Mouse (Mus musculus): ENCODE measurements around the gene Tap1.
"Not testable (repeated sequence)": the region's sequence is repeated elsewhere in the genome, so short reads cannot be mapped to it uniquely, and the experiment has no call there.

Gene Tap1

DNA sequence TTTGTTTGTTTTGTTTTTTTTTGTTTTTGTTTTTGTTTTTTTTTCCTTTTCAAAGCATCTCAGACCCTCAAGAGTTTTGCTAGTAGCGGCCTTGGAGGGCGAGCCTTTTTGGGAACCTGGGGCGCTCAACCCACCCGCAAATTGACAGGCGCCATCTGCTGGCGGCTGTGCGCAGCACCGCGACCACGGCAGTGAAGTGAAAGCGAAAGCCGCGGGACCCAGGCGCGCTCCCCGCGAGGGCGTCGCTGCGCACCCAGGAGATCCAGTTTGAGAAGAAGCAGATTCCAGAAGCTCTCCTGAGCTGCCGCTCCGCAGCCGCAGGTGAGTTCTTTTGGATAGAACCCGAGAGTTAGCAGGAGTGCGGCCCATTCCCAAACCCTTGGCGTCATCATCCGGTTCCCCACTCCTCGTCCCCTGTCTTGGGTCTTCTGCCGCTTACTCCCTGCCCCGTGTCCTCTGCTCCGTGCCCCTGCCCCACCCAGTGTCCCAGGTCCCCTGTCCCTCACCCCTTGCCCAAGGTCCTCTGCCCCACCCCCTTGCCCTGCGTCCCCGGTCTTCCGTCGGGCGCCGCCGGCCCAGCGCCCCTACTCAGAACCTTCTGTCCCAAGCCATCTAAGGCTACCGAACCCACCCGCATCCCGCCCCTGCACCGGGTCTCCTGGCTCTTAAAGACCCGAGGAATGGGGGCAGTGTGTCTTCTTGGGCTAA lies 17.1 kb downstream of the Tap1 start:
- peak; percentile 86 to 89 for DNase-seq (ENCODE audit: low spot score in 2 of 2)

DNA sequence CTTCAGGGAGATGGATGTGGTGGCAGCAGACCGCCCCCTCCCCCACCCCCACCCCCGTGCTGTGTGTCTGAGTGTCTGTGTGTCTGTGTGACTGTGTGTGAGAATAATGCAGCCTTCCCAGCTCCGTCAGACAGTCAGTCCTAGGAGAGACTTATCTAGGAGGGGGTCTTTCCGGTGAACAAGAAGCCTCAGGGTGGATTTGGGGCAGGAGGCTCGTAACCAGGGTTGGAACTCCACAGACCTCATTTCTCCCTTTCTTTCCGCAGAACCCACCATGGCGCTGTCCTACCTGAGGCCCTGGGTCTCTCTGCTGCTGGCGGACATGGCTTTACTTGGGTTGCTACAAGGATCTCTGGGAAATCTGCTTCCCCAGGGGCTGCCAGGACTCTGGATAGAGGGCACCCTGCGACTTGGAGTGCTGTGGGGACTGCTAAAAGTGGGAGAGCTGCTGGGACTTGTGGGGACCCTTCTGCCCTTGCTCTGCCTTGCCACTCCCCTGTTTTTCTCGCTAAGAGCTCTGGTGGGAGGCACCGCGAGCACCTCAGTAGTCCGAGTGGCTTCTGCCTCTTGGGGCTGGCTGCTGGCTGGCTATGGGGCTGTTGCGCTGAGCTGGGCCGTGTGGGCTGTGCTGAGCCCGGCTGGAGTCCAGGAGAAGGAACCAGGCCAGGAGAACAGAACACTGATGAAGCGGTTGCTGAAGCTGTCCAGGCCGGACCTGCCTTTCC lies 17.8 kb downstream of the Tap1 start:
- no peak for DNase-seq (ENCODE audit: low spot score in 2 of 2)

- peak; percentile 60 to 64 for DNase-seq (ENCODE audit: low spot score in 2 of 2)
Observed at GRCm38 (mm10) chr17:34205746-34206176, 18.4 kb downstream of the Tap1 start.

GRCm38 (mm10) chr17:34206731-34207130 lies 19.4 kb downstream of the Tap1 start:
- no peak for DNase-seq (ENCODE audit: low spot score in 2 of 2)

DNA sequence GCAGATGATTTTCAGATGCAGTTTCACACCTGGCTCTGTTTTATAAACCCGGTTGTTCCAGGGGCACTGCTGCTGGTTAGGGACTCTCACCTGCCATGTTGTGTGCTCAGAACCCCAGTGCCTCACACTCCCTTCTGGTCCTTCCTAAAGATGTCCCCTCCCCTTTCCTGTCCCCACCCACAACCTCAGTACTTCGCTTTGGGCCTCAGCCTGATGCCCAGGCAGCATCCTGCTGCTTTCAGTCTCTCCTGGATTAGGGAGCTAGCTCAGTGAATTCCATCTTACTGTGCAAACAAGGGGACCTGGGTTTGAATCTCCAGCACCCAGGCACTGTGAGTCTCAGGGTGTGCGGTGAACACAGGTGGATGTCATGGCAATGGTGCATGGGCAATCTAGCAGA lies 20.1 kb downstream of the Tap1 start:
- no peak for DNase-seq (ENCODE audit: low spot score in 2 of 2)

DNA sequence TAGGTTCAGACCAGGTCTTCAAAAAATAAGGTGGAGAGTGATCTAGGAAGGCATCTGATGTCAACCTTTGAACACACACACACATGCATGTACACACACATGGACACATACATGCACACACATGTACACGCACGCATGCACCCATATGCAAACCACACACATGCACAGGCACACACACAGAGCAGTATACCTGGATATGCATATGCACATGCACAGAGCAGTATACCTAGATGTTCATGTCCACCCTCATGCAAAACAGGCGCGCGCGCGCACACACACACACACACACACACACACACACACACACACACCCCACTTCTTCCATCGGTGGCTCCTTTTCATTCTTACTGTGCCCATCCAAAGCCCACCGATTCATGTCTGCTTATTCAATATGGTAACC lies 20.5 kb downstream of the Tap1 start:
- DNase-seq (ENCODE audit: low spot score in 2 of 2), result no peak

GRCm38 (mm10) chr17:34208421-34208820 lies 21.1 kb downstream of the Tap1 start:
- no peak for DNase-seq (ENCODE audit: low spot score in 2 of 2)

- DNase-seq (ENCODE audit: low spot score in 2 of 2), result peak in 1 of 2 experiments; percentile 36
Observed at GRCm38 (mm10) chr17:34209680-34210079, 22.3 kb downstream of the Tap1 start.

- peak; percentile 68 to 85 for DNase-seq (ENCODE audit: low spot score in 2 of 2)
Observed at GRCm38 (mm10) chr17:34210599-34210998, 23.2 kb downstream of the Tap1 start.

- DNase-seq (ENCODE audit: low spot score in 2 of 2), result no peak
Observed at GRCm38 (mm10) chr17:34211746-34212365, 24.5 kb downstream of the Tap1 start.

GRCm38 (mm10) chr17:34213936-34214335 lies 26.6 kb downstream of the Tap1 start:
- DNase-seq (ENCODE audit: low spot score in 2 of 2), result no peak

DNA sequence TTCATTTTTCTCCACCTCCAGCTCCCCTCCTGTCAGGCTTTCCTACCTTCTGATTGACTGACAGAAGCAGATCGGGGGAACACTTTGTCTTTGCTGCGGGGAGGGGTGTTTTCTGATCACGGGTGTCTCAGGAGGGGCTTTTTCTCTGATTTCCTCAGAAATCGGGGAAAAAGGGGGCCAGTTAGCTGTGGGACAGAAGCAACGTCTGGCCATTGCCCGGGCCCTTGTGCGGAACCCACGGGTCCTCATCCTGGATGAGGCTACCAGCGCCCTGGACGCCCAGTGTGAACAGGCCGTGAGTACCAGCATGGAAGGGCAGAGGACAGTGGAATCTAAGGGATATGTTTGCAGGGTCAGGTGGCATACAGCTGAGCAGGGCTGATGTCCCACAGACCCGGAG lies 27.8 kb downstream of the Tap1 start:
- no peak for DNase-seq (ENCODE audit: low spot score in 2 of 2)

GRCm38 (mm10) chr17:34217216-34217928 lies 30.0 kb downstream of the Tap1 start:
- no peak for DNase-seq (ENCODE audit: low spot score in 2 of 2)

- DNase-seq (ENCODE audit: low spot score in 2 of 2), result no peak
Observed at GRCm38 (mm10) chr17:34217986-34218385, 30.6 kb downstream of the Tap1 start.

GRCm38 (mm10) chr17:34218675-34219074 lies 31.3 kb downstream of the Tap1 start:
- DNase-seq (ENCODE audit: low spot score in 2 of 2), result no peak

GRCm38 (mm10) chr17:34219096-34219495 lies 31.7 kb downstream of the Tap1 start:
- peak; percentile 65 to 73 for DNase-seq (ENCODE audit: low spot score in 2 of 2)

DNA sequence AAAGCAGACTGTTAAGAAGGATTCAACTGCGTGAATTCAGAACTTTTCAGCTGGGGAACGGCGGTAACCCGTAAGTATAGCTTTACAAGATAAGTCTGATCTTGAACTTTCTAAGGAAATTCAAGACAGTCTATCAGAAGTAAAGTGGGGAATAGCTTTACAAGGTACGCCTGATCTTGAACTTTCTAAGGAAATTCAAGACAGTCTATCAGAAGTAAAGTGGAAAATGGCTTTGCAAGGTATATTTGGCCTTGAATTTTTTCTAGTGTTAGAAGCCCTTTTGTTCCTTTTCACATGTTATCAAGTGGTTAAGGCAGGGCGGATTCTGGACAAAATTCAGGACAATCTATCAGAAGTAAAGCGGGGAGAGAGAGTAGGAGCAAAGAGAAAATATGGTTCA lies 32.4 kb downstream of the Tap1 start:
- DNase-seq (ENCODE audit: low spot score in 2 of 2), result peak in 1 of 2 experiments; percentile 48

DNA sequence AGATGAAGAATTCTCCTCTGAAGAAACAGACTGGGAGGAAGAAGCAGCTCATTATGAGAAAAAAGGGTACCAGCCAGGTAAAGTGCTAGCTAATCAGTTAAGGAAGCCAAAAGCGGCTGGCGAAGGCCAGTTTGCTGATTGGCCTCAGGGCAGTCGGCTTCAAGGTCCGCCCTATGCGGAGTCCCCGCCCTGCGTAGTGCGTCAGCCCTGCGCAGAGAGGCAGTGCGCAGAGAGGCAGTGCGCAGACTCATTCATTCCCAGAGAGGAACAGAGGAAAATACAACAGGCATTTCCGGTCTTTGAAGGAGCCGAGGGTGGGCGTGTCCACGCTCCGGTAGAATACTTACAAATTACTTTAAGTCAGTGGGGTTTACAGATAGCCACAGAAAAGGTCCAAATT lies 33.0 kb downstream of the Tap1 start:
- not testable (repeated sequence) for DNase-seq (ENCODE audit: low spot score in 2 of 2)

GRCm38 (mm10) chr17:34224816-34225215 lies 37.5 kb downstream of the Tap1 start:
- DNase-seq (ENCODE audit: low spot score in 2 of 2), result no peak

DNA sequence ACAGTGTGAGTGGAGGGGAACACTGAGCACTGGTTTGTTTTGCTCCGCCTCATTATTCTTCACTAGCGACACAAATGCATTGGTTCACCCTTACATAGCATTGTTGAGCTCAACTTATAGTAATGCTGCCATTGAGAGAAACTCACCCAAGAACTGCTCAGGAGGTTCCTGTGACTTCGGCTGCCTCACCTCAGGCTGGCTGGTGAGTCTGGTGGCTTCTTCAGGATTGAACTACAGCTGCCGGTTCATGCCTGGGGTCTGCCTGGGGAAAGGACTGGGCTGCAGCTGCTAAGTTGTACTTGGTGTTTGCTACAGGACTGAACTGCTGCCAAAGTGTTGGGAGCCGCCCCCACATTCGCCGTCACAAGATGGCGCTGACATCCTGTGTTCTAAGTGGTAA lies 38.1 kb downstream of the Tap1 start:
- DNase-seq (ENCODE audit: low spot score in 2 of 2), result no peak

- not testable (repeated sequence) for DNase-seq (ENCODE audit: low spot score in 2 of 2)
Observed at GRCm38 (mm10) chr17:34225911-34226310, 38.6 kb downstream of the Tap1 start.

GRCm38 (mm10) chr17:34230971-34231370 lies 43.6 kb downstream of the Tap1 start:
- not testable (repeated sequence) for DNase-seq (ENCODE audit: low spot score in 2 of 2)

Measured in natural killer cell, adult 2 months (primary cell).